Mouse (Mus musculus) heart, postnatal 25 days (tissue): ENCODE data around the gene Hoxc12. TPM values are rescaled to one million over a fixed set of nuclear protein-coding genes. Genes with fewer than 3 reads are reported as not detected.

Experiments used
- DNase-seq: peaks from one replicate; pipeline ENCODE4 v3.0.0; 2022; ENCODE audit warnings: low spot score
- intact Hi-C: fragments of 180-260 bp; cut with DNase I; formaldehyde crosslinking; loops from one replicate; pipeline ENCODE4 v1.15.1; 2025
- total RNA-seq, 2 experiments: library from RNA; stranded (reverse); gene quantifications; 2 replicates each; pipeline ENCODE4 v1.2.3; 2021

Gene Hoxc12
- total RNA-seq, 2 experiments from 2014 or later: not detected

GRCm38 (mm10) chr15:102934897-102935296, 1.7 kb upstream of the Hoxc12 start:
- no peak for DNase-seq
- intact Hi-C loops: no loop called here

GRCm38 (mm10) chr15:102937036-102937666, 594 bp downstream of the Hoxc12 start:
- no peak for DNase-seq
- intact Hi-C loops: no loop called here

- no peak for DNase-seq
- intact Hi-C loops: no loop called here
These were observed 2.9 kb downstream of the Hoxc12 start for GRCm38 (mm10) chr15:102939256-102940155.

GRCm38 (mm10) chr15:102942739-102943467, 6.3 kb downstream of the Hoxc12 start:
- intact Hi-C loops: no loop called here
- DNase-seq: no peak

GRCm38 (mm10) chr15:102943468-102943813, 6.9 kb downstream of the Hoxc12 start:
- intact Hi-C loops: no loop called here
- no peak for DNase-seq

- DNase-seq: no peak
- intact Hi-C loops: no loop called here
These were observed 8.9 kb downstream of the Hoxc12 start for GRCm38 (mm10) chr15:102945185-102946077.

- intact Hi-C loops: no loop called here
- no peak for DNase-seq
These were observed 10.7 kb downstream of the Hoxc12 start for GRCm38 (mm10) chr15:102947276-102947675.

GRCm38 (mm10) chr15:102948842-102949241, 12.3 kb downstream of the Hoxc12 start:
- intact Hi-C loops: no loop called here
- no peak for DNase-seq

- intact Hi-C loops: loop anchor here (10.0 kb wide), 1 partner anchor 255 kb away; no protein-coding TSS in a partner anchor
These were observed 13.1 kb downstream of the Hoxc12 start for GRCm38 (mm10) chr15:102949696-102950095.

GRCm38 (mm10) chr15:102950877-102951276, 14.3 kb downstream of the Hoxc12 start:
- no peak for DNase-seq
- intact Hi-C loops: loop anchor here (10.0 kb wide), 1 partner anchor 256 kb away; no protein-coding TSS in a partner anchor

More at GRCm38 (mm10) chr15:102949696-102950095, 13.1 kb downstream of the Hoxc12 start:
- DNase-seq: no peak

GRCm38 (mm10) chr15:102953561-102953960, 17.0 kb downstream of the Hoxc12 start:
- intact Hi-C loops: loop anchor here (10.0 kb wide), 1 partner anchor 259 kb away; no protein-coding TSS in a partner anchor
- no peak for DNase-seq

GRCm38 (mm10) chr15:102954192-102955006, 17.8 kb downstream of the Hoxc12 start, which contains the start of gene Hoxc11:
Gene Hoxc11, plus strand, starts transcription at chr15:102954427.
- no peak for DNase-seq
- intact Hi-C loops: loop anchor here (10.0 kb wide), 1 partner anchor 260 kb away; no protein-coding TSS in a partner anchor

- intact Hi-C loops: loop anchor here (10.0 kb wide), 1 partner anchor 260 kb away; no protein-coding TSS in a partner anchor
- DNase-seq: no peak
These were observed 18.4 kb downstream of the Hoxc12 start for GRCm38 (mm10) chr15:102955007-102955382.

GRCm38 (mm10) chr15:102955833-102956640, 19.5 kb downstream of the Hoxc12 start:
- DNase-seq: no peak
- intact Hi-C loops: loop anchor here (10.0 kb wide), 1 partner anchor 261 kb away; no protein-coding TSS in a partner anchor

GRCm38 (mm10) chr15:102956906-102957305, 20.3 kb downstream of the Hoxc12 start:
- intact Hi-C loops: loop anchor here (10.0 kb wide), 1 partner anchor 262 kb away; no protein-coding TSS in a partner anchor
- DNase-seq: no peak

GRCm38 (mm10) chr15:102959663-102960191, 23.2 kb downstream of the Hoxc12 start:
- DNase-seq: no peak
- intact Hi-C loops: loop anchor here (10.0 kb wide), 1 partner anchor 265 kb away; no protein-coding TSS in a partner anchor

GRCm38 (mm10) chr15:102961728-102962127, 25.2 kb downstream of the Hoxc12 start:
- intact Hi-C loops: no loop called here
- no peak for DNase-seq
